Mouse (Mus musculus) neural tube, embryonic 12.5 days (tissue): ENCODE measurements around the gene Prss32. TPM values are rescaled to one million over a fixed set of nuclear protein-coding genes. Genes with fewer than 3 reads are reported as not detected.

Experiments
- ATAC-seq: fragments of 200-750 bp; cut with Nextera tagmentation; 2 replicates; pipeline ENCODE4 v1.8.0; 2017; ENCODE audit warnings: low read depth, mild to moderate bottlenecking, moderate TSS enrichment, moderate library complexity; ENCODE audit not compliant: low FRiP score
- H3K27ac ChIP-seq: fragments of 300-500 bp; sonication (generic); 2 replicates; pipeline ENCODE4 v1.5.1; 2016
- H3K27me3 ChIP-seq: fragments of 300-500 bp; sonication (generic); replicated peaks from 2 replicates; pipeline ENCODE4 v1.6.1; 2016; ENCODE audit warnings: mild to moderate bottlenecking
- H3K36me3 ChIP-seq: fragments of 300-500 bp; sonication (generic); 2 replicates; pipeline ENCODE4 v1.6.1; 2016; ENCODE audit warnings: mild to moderate bottlenecking
- H3K4me1 ChIP-seq: fragments of 300-500 bp; sonication (generic); 2 replicates; pipeline ENCODE4 v1.6.1; 2016
- H3K4me2 ChIP-seq: fragments of 300-500 bp; sonication (generic); replicated peaks from 2 replicates; pipeline ENCODE4 v1.6.1; 2016; ENCODE audit warnings: mild to moderate bottlenecking
- H3K4me3 ChIP-seq: fragments of 300-500 bp; sonication (generic); 2 replicates; pipeline ENCODE4 v1.5.1; 2016
- H3K9ac ChIP-seq: fragments of 300-500 bp; sonication (generic); 2 replicates; pipeline ENCODE4 v1.6.1; 2016; ENCODE audit warnings: mild to moderate bottlenecking
- H3K9me3 ChIP-seq: fragments of 300-500 bp; sonication (generic); 2 replicates; pipeline ENCODE4 v1.6.1; 2016; ENCODE audit warnings: mild to moderate bottlenecking
- WGBS: fragments of 180-500 bp; shearing (Covaris S2); methylation state at CpG from one replicate; pipeline ENCODE4 v1.1.7; 2016; 5-methylcytosine and 5-hydroxymethylcytosine counted together
- polyA plus RNA-seq: library from polyadenylated mRNA; unstranded; fragments of >200 nt; fragmentation: Nextera tagmentation; extraction: Ambion mirVana; gene quantifications from 2 replicates; pipeline ENCODE4 v1.2.1, GENCODE M21; 2016

Prss32 gene
- polyA plus RNA-seq, 1 experiment from 2014 or later, result not detected

DNA sequence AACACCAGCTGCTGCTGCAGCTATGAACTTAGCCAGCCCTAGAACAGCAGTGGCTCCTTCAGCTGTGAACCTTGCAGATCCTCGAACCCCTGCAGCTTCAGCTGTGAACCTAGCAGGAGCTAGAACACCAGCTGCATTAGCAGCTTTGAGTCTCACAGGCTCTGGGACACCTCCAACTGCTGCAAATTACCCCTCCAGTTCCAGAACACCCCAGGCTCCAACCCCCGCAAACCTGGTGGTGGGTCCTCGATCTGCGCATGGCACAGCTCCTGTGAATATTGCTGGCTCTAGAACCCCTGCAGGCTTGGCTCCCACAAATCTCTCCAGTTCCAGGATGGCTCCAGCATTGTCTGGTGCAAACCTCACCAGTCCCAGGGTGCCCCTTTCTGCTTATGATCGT lies 22.9 kb upstream of the Prss32 start:
- WGBS, result 98% methylated on average over 5 of the region's 5 CpGs
- Histone ChIP-seq H3K9ac (no peak overlapping the region), H3K27ac (no peak overlapping the region), H3K4me3 (no peak overlapping the region), H3K9me3 (peaks cover 25% of the 10 kb centered on the region; the same call in 1 of the 2 replicates), H3K36me3 (peaks cover 99% of the 10 kb centered on the region), H3K27me3 (no peaks in the 10 kb centered on the region), H3K4me1 (no peaks in the 10 kb centered on the region), H3K4me2 (no peak overlapping the region)
- ATAC-seq, result no peak

DNA sequence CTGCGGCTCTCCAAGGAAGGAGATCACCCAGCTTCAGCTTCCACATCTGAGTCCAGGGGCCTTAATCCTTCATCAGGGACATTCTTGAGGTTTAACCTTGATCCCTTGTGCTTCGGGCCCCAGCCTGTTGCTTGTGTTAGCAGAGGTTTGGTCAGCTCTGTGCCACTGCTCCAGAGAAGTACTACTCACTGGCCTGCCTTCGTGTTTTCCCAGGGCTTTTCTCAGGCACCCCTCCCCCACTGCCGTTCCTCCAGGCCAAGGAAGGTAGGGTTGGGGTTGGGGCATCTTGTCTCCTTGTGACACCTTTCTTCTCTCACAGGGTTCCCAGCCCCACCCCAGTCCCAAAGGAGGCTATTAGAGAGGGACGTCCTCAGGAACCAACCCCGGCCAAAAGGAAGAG lies 21.6 kb upstream of the Prss32 start:
- H3K9ac ChIP-seq, result no peak overlapping the region
- no peaks in the 10 kb centered on the region for H3K27me3 ChIP-seq
- H3K9me3 ChIP-seq, result peaks cover 17% of the 10 kb centered on the region; the same call in 1 of the 2 replicates
- H3K4me2 ChIP-seq, result no peak overlapping the region
- H3K4me3 ChIP-seq, result no peak overlapping the region
- peaks cover 98% of the 10 kb centered on the region for H3K36me3 ChIP-seq
- no peak overlapping the region for H3K27ac ChIP-seq
- WGBS, result 82% methylated on average over 6 of the region's 6 CpGs
- H3K4me1 ChIP-seq, result peaks cover 3% of the 10 kb centered on the region
- ATAC-seq, result no peak

DNA sequence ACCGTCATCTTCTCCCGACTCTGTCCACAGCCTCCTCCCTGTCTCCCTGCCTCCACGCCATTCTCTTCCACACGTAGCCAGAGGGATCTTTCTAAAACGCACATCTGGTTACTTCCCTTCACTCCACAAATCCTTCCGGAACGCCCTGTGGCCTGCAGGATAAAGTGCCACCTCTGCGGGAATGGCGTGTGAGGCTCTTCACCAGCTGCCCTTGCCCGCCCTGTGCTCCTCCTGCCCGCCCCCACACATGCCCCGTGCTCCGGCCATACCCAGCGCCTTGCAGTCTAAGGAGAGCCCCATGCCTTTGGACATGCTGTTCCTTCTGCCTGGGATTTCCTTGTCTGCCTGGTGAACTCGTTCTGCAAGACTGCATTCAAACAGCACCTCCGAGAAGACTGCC lies 20.6 kb upstream of the Prss32 start:
- no peak overlapping the region for H3K4me3 ChIP-seq
- WGBS, result 88% methylated on average over 16 of the region's 16 CpGs
- no peak for ATAC-seq

DNA sequence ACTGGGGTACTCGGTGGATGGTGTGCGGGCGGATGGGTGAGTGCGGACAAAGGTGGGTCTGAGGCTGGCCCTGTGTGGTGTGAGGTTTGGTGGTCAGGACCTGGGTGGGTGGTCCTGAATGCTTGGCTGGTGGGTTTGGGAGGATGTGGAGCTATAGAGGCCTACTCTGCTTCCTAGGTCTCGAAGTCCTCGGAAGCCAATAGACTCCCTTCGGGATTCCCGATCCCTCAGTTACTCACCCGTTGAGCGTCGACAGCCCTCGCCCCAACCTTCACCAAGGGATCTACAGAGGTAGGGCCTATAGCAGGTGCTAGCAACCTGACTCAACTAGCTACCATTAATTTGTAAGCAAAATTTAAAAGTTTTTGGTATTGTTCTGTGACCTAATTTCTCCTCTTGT lies 20.0 kb upstream of the Prss32 start:
- Histone ChIP-seq H3K27me3 (no peaks in the 10 kb centered on the region), H3K4me1 (peaks cover 15% of the 10 kb centered on the region), H3K9ac (no peak overlapping the region), H3K27ac (no peak overlapping the region), H3K9me3 (0 out of 2 replicates have a peak, but pooled peaks cover 5% of the 10 kb centered on the region), H3K36me3 (peaks cover 84% of the 10 kb centered on the region), H3K4me3 (no peak overlapping the region), H3K4me2 (no peak overlapping the region)
- no peak for ATAC-seq
- 94% methylated on average over 12 of the region's 12 CpGs for WGBS

More for the DNA sequence above, 20.6 kb upstream of the Prss32 start:
- no peaks in the 10 kb centered on the region for H3K27me3 ChIP-seq
- H3K27ac ChIP-seq, result no peak overlapping the region
- peaks cover 10% of the 10 kb centered on the region; the same call in 1 of the 2 replicates for H3K9me3 ChIP-seq
- H3K4me2 ChIP-seq, result no peak overlapping the region
- no peak overlapping the region for H3K9ac ChIP-seq
- H3K4me1 ChIP-seq, result peaks cover 12% of the 10 kb centered on the region
- H3K36me3 ChIP-seq, result peaks cover 90% of the 10 kb centered on the region

DNA sequence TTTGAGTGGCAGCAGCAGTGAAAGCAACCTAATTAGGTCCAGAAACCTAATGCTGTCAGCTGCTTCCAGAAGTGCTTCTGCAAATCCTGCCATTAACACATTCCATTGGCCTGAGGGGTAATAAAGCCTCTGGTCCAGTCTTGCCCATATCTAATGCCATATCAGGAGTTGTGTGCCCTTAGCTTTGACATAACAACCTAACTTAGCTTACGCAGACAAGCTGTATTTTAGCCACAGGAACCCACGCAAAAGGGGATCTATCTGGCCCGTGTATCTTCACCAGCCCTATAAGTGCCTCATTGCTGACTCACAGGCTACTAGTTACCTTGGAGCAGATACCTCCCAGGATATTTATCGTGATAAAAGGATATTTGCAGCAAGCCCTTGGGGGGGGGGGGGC lies 18.1 kb upstream of the Prss32 start:
- Histone ChIP-seq H3K9ac (no peak overlapping the region), H3K4me1 (peaks cover 15% of the 10 kb centered on the region), H3K4me3 (no peak overlapping the region), H3K36me3 (peaks cover 64% of the 10 kb centered on the region), H3K9me3 (no peaks in the 10 kb centered on the region), H3K27me3 (no peaks in the 10 kb centered on the region), H3K27ac (no peak overlapping the region), H3K4me2 (no peak overlapping the region)
- ATAC-seq, result no peak
- 94% methylated on average over 4 of the region's 4 CpGs for WGBS

DNA sequence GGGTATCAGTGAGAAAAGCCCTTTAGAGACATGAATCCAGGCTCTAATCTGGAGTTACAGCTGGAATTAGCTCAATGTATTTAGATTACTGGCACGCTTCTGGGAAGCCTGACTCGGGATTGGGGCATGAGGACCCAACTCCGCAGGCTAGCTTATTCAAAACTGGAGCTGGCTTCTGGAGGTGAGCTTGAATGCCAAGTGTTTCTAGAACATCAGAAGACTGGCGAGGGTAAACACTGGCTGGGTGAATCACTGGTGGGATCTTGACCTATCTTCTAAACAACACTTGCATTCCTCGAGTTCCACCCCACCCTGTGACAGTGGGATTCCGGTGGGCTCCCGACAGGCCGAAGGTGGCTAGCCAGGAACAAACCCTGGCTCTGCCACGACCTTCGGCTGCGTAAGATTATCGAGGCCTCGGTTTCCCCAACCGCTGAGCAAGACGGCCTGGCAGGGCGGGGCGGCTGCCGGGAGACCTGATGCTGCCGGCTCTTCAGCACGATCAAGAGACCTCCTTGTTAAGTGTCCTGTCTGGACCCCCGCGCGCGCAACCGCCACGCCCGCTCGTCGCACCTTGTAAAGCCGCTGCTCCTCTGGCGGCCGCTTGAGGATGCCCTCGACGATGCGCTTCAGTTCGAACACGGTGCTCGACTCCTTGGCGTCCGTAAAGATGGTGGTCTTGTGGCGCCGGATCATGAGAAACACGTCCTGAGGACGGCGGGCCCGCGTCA lies 15.2 kb upstream of the Prss32 start:
- H3K9ac ChIP-seq, result peak overlapping the region; percentile 72
- under 1% methylated on average over 46 of the region's 47 CpGs for WGBS
- ATAC-seq, result peak; percentile 85

DNA sequence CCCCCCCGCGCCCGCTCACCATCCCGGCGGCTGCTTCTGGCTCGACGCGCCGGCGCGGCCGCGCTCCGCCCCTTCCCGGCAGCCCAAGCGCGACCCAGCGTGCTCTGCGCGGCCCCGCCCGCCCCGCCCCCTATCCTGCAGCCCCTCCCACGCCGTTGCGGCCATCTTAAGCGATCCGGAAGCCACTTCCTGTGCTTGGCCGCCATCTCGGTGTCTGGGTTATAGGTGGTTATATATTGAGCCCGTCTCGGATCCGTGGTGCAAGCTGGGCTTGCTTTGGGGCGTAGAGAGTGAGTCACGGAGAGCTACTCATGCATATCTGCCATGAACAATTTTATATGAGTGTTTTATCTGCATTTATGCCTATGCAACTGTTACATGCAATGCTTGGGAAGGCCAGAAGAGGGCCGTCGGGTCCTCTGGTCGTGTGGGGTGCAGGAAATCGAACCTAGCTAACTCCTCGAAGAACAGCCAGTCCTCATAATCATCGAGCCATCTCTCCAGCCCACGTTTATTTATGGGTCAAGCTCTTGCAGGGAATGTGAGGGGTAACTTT lies 14.5 kb upstream of the Prss32 start, which contains the start of gene Elob:
TSS of gene Elob (minus strand) at position 73 of the 556 bp plus-strand sequence.
- peaks cover 29% of the 10 kb centered on the region for H3K36me3 ChIP-seq

More for the DNA sequence above, 15.2 kb upstream of the Prss32 start:
- Histone ChIP-seq H3K36me3 (peaks cover 36% of the 10 kb centered on the region), H3K27ac (peak overlapping the region; percentile 89), H3K27me3 (peaks cover 9% of the 10 kb centered on the region; the same call in 1 of the 2 replicates), H3K4me2 (peak overlapping the region; percentile 88), H3K4me1 (peaks cover 15% of the 10 kb centered on the region), H3K9me3 (no peaks in the 10 kb centered on the region), H3K4me3 (peak overlapping the region; percentile 62)

DNA sequence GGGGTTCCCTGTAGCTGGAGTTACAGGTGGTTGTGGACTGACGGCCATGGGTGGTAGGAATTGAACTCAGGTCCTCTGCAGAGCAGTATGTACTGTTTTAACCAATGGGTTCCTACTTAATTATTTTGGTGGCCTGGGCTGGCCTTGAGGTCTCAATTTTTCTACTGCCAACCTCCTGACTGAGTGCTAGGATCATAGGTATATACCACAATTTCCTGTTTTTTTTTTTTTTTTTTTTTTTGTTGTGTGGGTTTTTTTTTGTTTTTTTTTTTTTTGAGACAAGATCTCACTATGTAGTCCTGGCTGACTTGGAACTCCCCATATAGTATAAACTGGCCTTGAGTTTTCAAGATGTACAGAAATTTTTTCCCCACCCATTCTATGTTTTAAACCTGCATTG lies 12.5 kb upstream of the Prss32 start:
- Histone ChIP-seq H3K36me3 (peaks cover 9% of the 10 kb centered on the region), H3K4me2 (no peak overlapping the region), H3K4me1 (peaks cover 15% of the 10 kb centered on the region), H3K27ac (no peak overlapping the region), H3K27me3 (peaks cover 17% of the 10 kb centered on the region), H3K9ac (no peak overlapping the region), H3K9me3 (no peaks in the 10 kb centered on the region), H3K4me3 (no peak overlapping the region)
- WGBS, result 94% methylated on average over 1 of the region's 1 CpGs
- ATAC-seq, result no peak

More for the DNA sequence above, 14.5 kb upstream of the Prss32 start, which contains the start of gene Elob:
- Histone ChIP-seq H3K4me2 (peak within 1 kb of the TSS; percentile 88), H3K27me3 (peaks cover 9% of the 10 kb centered on the region; the same call in 1 of the 2 replicates), H3K9ac (peak within 1 kb of the TSS; percentile 72), H3K4me1 (peaks cover 15% of the 10 kb centered on the region), H3K27ac (peak within 1 kb of the TSS; percentile 89), H3K9me3 (no peaks in the 10 kb centered on the region), H3K4me3 (peak within 1 kb of the TSS; percentile 62)
- ATAC-seq, result peak; percentile 94
- 3% methylated on average over 33 of the region's 42 CpGs for WGBS

DNA sequence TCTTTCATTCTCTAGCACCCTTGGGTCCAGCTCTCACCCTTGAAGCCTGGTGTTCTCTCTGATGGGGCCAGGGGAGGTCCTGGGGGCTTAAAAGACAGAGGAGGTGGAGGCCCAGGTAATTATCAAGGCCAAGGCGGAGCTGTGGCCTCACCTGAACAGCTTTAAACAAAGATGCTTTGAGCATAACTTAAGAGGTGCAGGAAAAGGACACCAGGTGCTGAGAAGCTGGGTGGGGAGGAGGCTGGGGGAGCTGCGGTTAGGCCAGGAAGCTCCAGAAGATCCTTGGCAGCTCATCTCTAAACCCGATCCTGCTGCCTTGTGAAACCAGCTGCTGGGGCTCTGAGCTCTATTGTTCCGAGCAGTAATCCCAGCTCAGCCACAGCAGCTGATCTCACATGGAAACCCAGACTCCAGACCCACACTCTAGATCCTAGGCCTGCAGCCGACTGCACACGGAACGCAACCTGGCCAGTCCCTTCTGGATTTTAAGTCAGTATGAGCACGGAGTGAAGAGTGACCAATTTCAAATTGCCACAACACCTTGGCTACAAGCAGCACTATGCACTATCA lies 7.6 kb upstream of the Prss32 start, which contains the start of gene Prss33:
TSS of gene Prss33 (minus strand) at position 51 of the 570 bp plus-strand sequence.
- Histone ChIP-seq H3K4me3 (no peak within 1 kb of the TSS), H3K27me3 (peaks cover 21% of the 10 kb centered on the region), H3K4me1 (no peaks in the 10 kb centered on the region), H3K27ac (no peak within 1 kb of the TSS), H3K4me2 (no peak within 1 kb of the TSS), H3K36me3 (no peaks in the 10 kb centered on the region), H3K9me3 (no peaks in the 10 kb centered on the region), H3K9ac (no peak within 1 kb of the TSS)
- no peak for ATAC-seq
- 79% methylated on average over 8 of the region's 8 CpGs for WGBS

DNA sequence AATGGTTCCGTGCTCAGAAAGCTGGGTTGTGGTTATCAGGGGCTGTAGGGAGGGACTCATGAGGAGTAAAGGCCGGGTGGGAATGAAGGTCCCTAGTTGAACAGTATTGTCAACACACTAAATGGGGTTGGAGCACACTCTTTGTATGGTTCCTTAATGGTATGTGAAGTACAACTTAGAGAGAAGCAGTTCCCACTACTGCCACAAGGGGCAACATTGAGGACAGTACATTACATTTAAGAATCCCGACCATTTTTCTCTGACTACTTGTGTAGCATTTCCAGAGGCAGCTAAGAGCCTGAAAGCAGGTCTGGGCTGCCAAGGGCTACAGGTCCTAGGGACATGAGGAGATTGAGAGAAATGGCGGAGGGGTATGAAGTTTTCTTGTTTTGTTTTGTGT lies 2.5 kb upstream of the Prss32 start:
- ATAC-seq, result no peak
- Histone ChIP-seq H3K9me3 (no peaks in the 10 kb centered on the region), H3K4me2 (no peak overlapping the region), H3K4me1 (no peaks in the 10 kb centered on the region), H3K27ac (no peak overlapping the region), H3K36me3 (no peaks in the 10 kb centered on the region), H3K4me3 (no peak overlapping the region), H3K9ac (no peak overlapping the region), H3K27me3 (peaks cover 8% of the 10 kb centered on the region; the same call in 1 of the 2 replicates)
- 27% methylated on average over 4 of the region's 4 CpGs for WGBS

DNA sequence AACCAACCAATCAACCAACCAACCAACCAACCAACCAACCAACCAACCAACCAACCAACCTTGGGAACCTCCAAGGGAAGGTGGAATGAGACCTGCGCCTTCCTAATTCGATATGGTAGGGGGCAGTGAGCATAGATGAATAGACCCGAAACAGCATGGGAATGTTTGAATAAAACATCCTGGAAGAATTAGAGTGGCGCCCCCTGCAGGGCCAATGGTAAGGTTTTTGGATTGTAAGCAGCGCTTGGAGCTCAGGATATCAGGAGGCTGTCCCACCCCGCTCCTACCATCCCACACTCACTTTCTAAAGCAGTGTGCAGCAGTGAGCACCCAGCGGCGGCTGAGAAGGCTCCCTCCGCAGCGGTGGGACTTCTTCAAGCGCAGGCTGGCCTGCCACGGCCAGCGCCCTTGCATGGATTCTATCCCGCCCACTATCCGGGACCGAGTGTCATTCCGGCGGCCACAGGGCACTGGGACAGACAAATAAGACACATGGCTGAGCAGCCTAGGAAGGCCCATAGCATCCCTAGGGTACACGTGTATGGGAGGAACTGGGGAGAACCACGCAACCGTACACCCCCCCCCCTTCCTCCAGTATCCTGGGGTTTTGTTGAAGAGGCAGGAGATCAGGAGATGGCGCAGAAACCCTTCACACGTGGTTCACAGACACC lies 379 bp upstream of the Prss32 start:
- Histone ChIP-seq H3K4me2 (peak overlapping the region; percentile 45), H3K27me3 (0 out of 2 replicates have a peak, but pooled peaks cover 7% of the 10 kb centered on the region), H3K4me3 (no peak overlapping the region), H3K36me3 (no peaks in the 10 kb centered on the region), H3K27ac (no peak overlapping the region), H3K4me1 (no peaks in the 10 kb centered on the region), H3K9me3 (no peaks in the 10 kb centered on the region), H3K9ac (no peak overlapping the region)
- no peak for ATAC-seq
- WGBS, result 45% methylated on average over 23 of the region's 23 CpGs

DNA sequence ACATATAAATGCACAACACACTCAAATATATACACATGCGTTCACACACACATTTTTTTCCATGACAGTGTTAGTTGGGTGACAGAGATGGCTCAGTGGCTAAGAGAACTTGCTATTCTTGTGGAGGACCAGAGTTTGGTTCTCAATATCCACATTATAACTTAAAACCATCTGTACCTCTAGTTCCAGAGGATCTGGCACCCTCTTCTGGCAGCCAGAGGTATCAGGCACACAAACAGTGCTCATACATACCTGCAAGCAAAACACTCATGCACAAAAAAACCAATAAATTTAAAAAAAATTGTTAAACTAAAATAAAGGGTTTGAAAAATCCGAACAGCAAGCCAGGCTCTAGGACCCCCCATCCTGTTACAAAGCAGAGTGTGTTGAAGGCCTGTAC lies 6.4 kb downstream of the Prss32 start:
- Histone ChIP-seq H3K9ac (no peak overlapping the region), H3K9me3 (no peaks in the 10 kb centered on the region), H3K4me2 (no peak overlapping the region), H3K4me3 (no peak overlapping the region), H3K27ac (no peak overlapping the region), H3K36me3 (no peaks in the 10 kb centered on the region), H3K27me3 (0 out of 2 replicates have a peak, but pooled peaks cover 3% of the 10 kb centered on the region), H3K4me1 (no peaks in the 10 kb centered on the region)
- no peak for ATAC-seq
- WGBS, result 60% methylated on average over 2 of the region's 2 CpGs
